ENCODE assay signal across 23 mouse cellular contexts in genomic region chr12:100994140-100995015, GRCm38 (mm10). TPM values are rescaled to one million over a fixed set of nuclear protein-coding genes. Genes with fewer than 3 reads are reported as not detected.
A peak's percentile ranks its signal among the peaks of the same experiment; 100 is the strongest.
DNase-seq lines count a peak whose midpoint lies in the region; ATAC-seq lines count a peak whose summit lies in the region.
"Had no signal": no experiment of that assay in that cellular context is flagged by ENCODE, and none has a peak within 500 bp of the region (broad histone marks: within the 10 kb centered on the region; RNA-seq: fewer than 3 reads in every experiment).

No protein-coding gene starts in this region.

- 0 out of 2 replicates have a peak overlapping the region, but pooled peaks have one; percentile 2 for H3K27ac ChIP-seq in liver, embryonic 15.5 days (replicated peaks)
- H3K27ac ChIP-seq in liver, embryonic 11.5 days (ENCODE audit: low read depth, low read length), result no peak overlapping the region
- no peak overlapping the region for H3K27ac ChIP-seq in kidney, embryonic 14.5 days (ENCODE audit: low read depth, low read length)
- H3K27ac ChIP-seq: embryonic facial prominence, embryonic 12.5 days; hindbrain, embryonic 15.5 days; limb, embryonic 12.5 days; neural tube, embryonic 15.5 days had no signal

- H3K4me2 ChIP-seq in liver, embryonic 15.5 days, result no peak overlapping the region
- H3K4me2 ChIP-seq in liver, embryonic 11.5 days, result no peak overlapping the region
- H3K4me2 ChIP-seq in kidney, embryonic 14.5 days (replicated peaks; ENCODE audit: low read depth, low read length), result no peak overlapping the region
- H3K4me2 ChIP-seq: embryonic facial prominence, embryonic 12.5 days; heart, embryonic 11.5 days; hindbrain, embryonic 15.5 days; limb, embryonic 12.5 days; neural tube, embryonic 15.5 days had no signal

- H3K4me3 ChIP-seq in liver, embryonic 15.5 days (replicated peaks), result no peak overlapping the region
- no peak overlapping the region for H3K4me3 ChIP-seq in liver, embryonic 11.5 days (ENCODE audit: low read depth, low read length)
- H3K4me3 ChIP-seq in kidney, embryonic 14.5 days (ENCODE audit: low read length), result no peak overlapping the region
- H3K4me3 ChIP-seq: embryonic facial prominence, embryonic 12.5 days; hindbrain, embryonic 15.5 days; limb, embryonic 12.5 days; midbrain, embryonic 10.5 days; neural tube, embryonic 15.5 days had no signal

- 63% methylated on average over 3 of the region's 3 CpGs for WGBS in liver, embryonic 15.5 days (ENCODE audit: insufficient replicate concordance)
- 73% methylated on average over 3 of the region's 3 CpGs for WGBS in liver, embryonic 11.5 days
- 76% methylated on average over 3 of the region's 3 CpGs for WGBS in kidney, embryonic 14.5 days

- peaks cover 47% of the 10 kb centered on the region for H3K4me1 ChIP-seq in liver, embryonic 15.5 days (replicated peaks)
- peaks cover 40% of the 10 kb centered on the region for H3K4me1 ChIP-seq in liver, embryonic 11.5 days (replicated peaks; ENCODE audit: control insufficient read depth, insufficient read depth, low read length)
- H3K4me1 ChIP-seq in kidney, embryonic 14.5 days (ENCODE audit: control insufficient read depth, insufficient read depth, low read length), result peaks cover 64% of the 10 kb centered on the region

- no peaks in the 10 kb centered on the region for H3K9me3 ChIP-seq in liver, embryonic 15.5 days (replicated peaks)
- no peaks in the 10 kb centered on the region for H3K9me3 ChIP-seq in liver, embryonic 11.5 days (ENCODE audit: control insufficient read depth, low read length)
- H3K9me3 ChIP-seq in kidney, embryonic 14.5 days (ENCODE audit: control insufficient read depth, low read length), result no peaks in the 10 kb centered on the region
- H3K9me3 ChIP-seq: embryonic facial prominence, embryonic 12.5 days; hindbrain, embryonic 15.5 days; limb, embryonic 12.5 days; midbrain, embryonic 10.5 days; neural tube, embryonic 15.5 days had no signal

- DNase-seq in liver, embryonic 11.5 days (ENCODE audit: low spot score), result no peak
- DNase-seq in CD4-positive, CD25-positive, alpha-beta regulatory T cell, adult 2 months (ENCODE audit: low read depth, low spot score), result peak; percentile 85
- DNase-seq in testis, postnatal 14 days (ENCODE audit: low spot score), result no peak
- no peak for DNase-seq in gastrocnemius, adult 18-20 months (ENCODE audit: low spot score)
- DNase-seq: adrenal gland, postnatal 10 days; cerebellum, adult 8-10 months; gastrocnemius, postnatal 36 days; heart, postnatal 14 days; kidney, adult 11 months; kidney, postnatal 14 days; layer of hippocampus, adult 9-11 months; liver, postnatal 0 days; thymus, postnatal 25 days had no signal

- 0 out of 2 replicates have a peak overlapping the region, but pooled peaks have one; percentile 2 for H3K9ac ChIP-seq in liver, embryonic 15.5 days
- H3K9ac ChIP-seq in liver, embryonic 11.5 days (ENCODE audit: low read depth, low read length), result no peak overlapping the region
- no peak overlapping the region for H3K9ac ChIP-seq in kidney, embryonic 14.5 days (ENCODE audit: low read depth, low read length)
- H3K9ac ChIP-seq: embryonic facial prominence, embryonic 12.5 days; hindbrain, embryonic 15.5 days; limb, embryonic 12.5 days; liver, postnatal 0 days; neural tube, embryonic 15.5 days had no signal

- no peak for ATAC-seq in liver, embryonic 15.5 days (ENCODE audit: insufficient read depth)
- ATAC-seq in liver, embryonic 11.5 days (replicated peaks; ENCODE audit: low FRiP score), result no peak
- peak; percentile 13 for ATAC-seq in granulocyte monocyte progenitor cell, adult 5-6 weeks (replicated peaks; ENCODE audit: poor library complexity, severe bottlenecking)
- ATAC-seq in neutrophil, adult 5-6 weeks (ENCODE audit: extremely low read depth, insufficient number of reproducible peaks, low FRiP score, poor library complexity, severe bottlenecking), result peak; percentile 32; the same call in 1 of the 2 replicates
- ATAC-seq in kidney, embryonic 14.5 days (ENCODE audit: low FRiP score, low TSS enrichment), result no peak
- ATAC-seq: liver, postnatal 0 days had no signal

- no peaks in the 10 kb centered on the region for H3K27me3 ChIP-seq in liver, embryonic 15.5 days
- H3K27me3 ChIP-seq in liver, embryonic 11.5 days (replicated peaks; ENCODE audit: control insufficient read depth, insufficient read depth, low read length), result no peaks in the 10 kb centered on the region
- H3K27me3 ChIP-seq in kidney, embryonic 14.5 days (ENCODE audit: control insufficient read depth, insufficient read depth, low read length), result no peaks in the 10 kb centered on the region
- H3K27me3 ChIP-seq: hindbrain, embryonic 15.5 days; neural tube, embryonic 15.5 days had no signal

- H3K36me3 ChIP-seq in liver, embryonic 15.5 days (replicated peaks), result no peaks in the 10 kb centered on the region
- H3K36me3 ChIP-seq in liver, embryonic 11.5 days (ENCODE audit: control insufficient read depth, insufficient read depth, low read length), result no peaks in the 10 kb centered on the region
- no peaks in the 10 kb centered on the region for H3K36me3 ChIP-seq in kidney, embryonic 14.5 days (ENCODE audit: control insufficient read depth, insufficient read depth, low read length)
- H3K36me3 ChIP-seq: embryonic facial prominence, embryonic 12.5 days; hindbrain, embryonic 15.5 days; limb, embryonic 12.5 days; neural tube, embryonic 15.5 days had no signal

RNA-seq across cellular contexts. Expression of gene Ccdc88c, which starts 34.5 kb away (rescaled TPM):
- 5.5 TPM in 2 replicates for polyA plus RNA-seq in liver, embryonic 15.5 days (2015; fragmentation: Nextera tagmentation; extraction: Ambion mirVana)
- 11.8 and 13.3 TPM in 2 replicates for polyA plus RNA-seq in liver, embryonic 11.5 days (2014; fragmentation: Nextera tagmentation; extraction: Ambion mirVana)
- total RNA-seq in granulocyte monocyte progenitor cell, adult 5-6 weeks (2014; fragmentation: Nextera tagmentation), result 70.3 and 72.3 TPM in 2 replicates
- 77.0 and 92.0 TPM in 2 replicates for total RNA-seq in granulocyte monocyte progenitor cell, adult 5-6 weeks (2017)
- total RNA-seq in neutrophil, adult 5-6 weeks (2017), result 283 and 312 TPM in 2 replicates
- polyA plus RNA-seq in kidney, embryonic 14.5 days (2014; fragmentation: Nextera tagmentation; extraction: Ambion mirVana), result 10.4 and 15.3 TPM in 2 replicates
- 10 to 100 TPM; 30.1 to 34.5 TPM for total RNA-seq in gastrocnemius, adult 18-20 months (2021)

Comparison
In these comparisons a context has a peak if more than half of its experiments do, and no peak if none do; other contexts are left out.
1. ATAC-seq: peak in granulocyte monocyte progenitor cell, adult 5-6 weeks (single experiment) and neutrophil, adult 5-6 weeks (single experiment); none in liver, embryonic 15.5 days (single experiment), liver, embryonic 11.5 days (single experiment) and kidney, embryonic 14.5 days (single experiment).